Mouse (Mus musculus): ENCODE data around the gene Mpzl3. TPM values are rescaled to one million over a fixed set of nuclear protein-coding genes. Genes with fewer than 3 reads are reported as not detected.
"Not testable (repeated sequence)": the region's sequence is repeated elsewhere in the genome, so short reads cannot be mapped to it uniquely, and the experiment has no call there.

Mpzl3 gene
- polyA plus RNA-seq, 1 experiment from 2014 or later: 2.2 TPM

GRCm38 (mm10) chr9:45022800-45023199 lies 32.2 kb upstream of the Mpzl3 start:
- Histone ChIP-seq H3K4me1 (replicated peaks; ENCODE audit: control insufficient read depth, insufficient read depth, low read length) (no peaks in the 10 kb centered on the region), H3K9ac (ENCODE audit: low read length) (no peak overlapping the region), H3K27me3 (ENCODE audit: control insufficient read depth, insufficient read depth, low read depth, low read length) (no peaks in the 10 kb centered on the region; the same call in 1 of the 2 replicates), H3K4me3 (ENCODE audit: low read length) (no peak overlapping the region), H3K27ac (ENCODE audit: low read length) (no peak overlapping the region), H3K4me2 (ENCODE audit: low read depth, low read length) (no peak overlapping the region), H3K36me3 (ENCODE audit: control insufficient read depth, insufficient read depth, low read length) (no peaks in the 10 kb centered on the region), H3K9me3 (ENCODE audit: control insufficient read depth, low read length) (no peaks in the 10 kb centered on the region)
- ATAC-seq (ENCODE audit: low read depth): no peak
- 8% methylated on average over 3 of the region's 3 CpGs for WGBS

GRCm38 (mm10) chr9:45023638-45024037 lies 31.3 kb upstream of the Mpzl3 start:
- Histone ChIP-seq H3K27me3 (ENCODE audit: control insufficient read depth, insufficient read depth, low read depth, low read length) (no peaks in the 10 kb centered on the region; the same call in 1 of the 2 replicates), H3K9me3 (ENCODE audit: control insufficient read depth, low read length) (no peaks in the 10 kb centered on the region), H3K36me3 (ENCODE audit: control insufficient read depth, insufficient read depth, low read length) (no peaks in the 10 kb centered on the region), H3K4me2 (ENCODE audit: low read depth, low read length) (no peak overlapping the region), H3K4me3 (ENCODE audit: low read length) (no peak overlapping the region), H3K9ac (ENCODE audit: low read length) (no peak overlapping the region), H3K4me1 (replicated peaks; ENCODE audit: control insufficient read depth, insufficient read depth, low read length) (no peaks in the 10 kb centered on the region), H3K27ac (ENCODE audit: low read length) (no peak overlapping the region)
- ATAC-seq (ENCODE audit: low read depth): no peak
- WGBS: 54% methylated on average over 3 of the region's 3 CpGs

- Histone ChIP-seq H3K4me1 (replicated peaks; ENCODE audit: control insufficient read depth, insufficient read depth, low read length) (no peaks in the 10 kb centered on the region), H3K9ac (ENCODE audit: low read length) (no peak overlapping the region), H3K4me2 (ENCODE audit: low read depth, low read length) (no peak overlapping the region), H3K4me3 (ENCODE audit: low read length) (no peak overlapping the region), H3K27me3 (ENCODE audit: control insufficient read depth, insufficient read depth, low read depth, low read length) (no peaks in the 10 kb centered on the region; the same call in 1 of the 2 replicates), H3K36me3 (ENCODE audit: control insufficient read depth, insufficient read depth, low read length) (no peaks in the 10 kb centered on the region), H3K9me3 (ENCODE audit: control insufficient read depth, low read length) (no peaks in the 10 kb centered on the region), H3K27ac (ENCODE audit: low read length) (no peak overlapping the region)
- ATAC-seq (ENCODE audit: low read depth): no peak
- WGBS: 56% methylated on average over 2 of the region's 2 CpGs
Observed at GRCm38 (mm10) chr9:45024187-45024586, 30.8 kb upstream of the Mpzl3 start.

- no peaks in the 10 kb centered on the region; the same call in 1 of the 2 replicates for H3K27me3 ChIP-seq (ENCODE audit: control insufficient read depth, insufficient read depth, low read depth, low read length)
- 52% methylated on average over 8 of the region's 8 CpGs for WGBS
Observed at GRCm38 (mm10) chr9:45027376-45027775, 27.6 kb upstream of the Mpzl3 start.

GRCm38 (mm10) chr9:45030341-45030740 lies 24.6 kb upstream of the Mpzl3 start:
- H3K9ac ChIP-seq (ENCODE audit: low read length): no peak overlapping the region
- H3K36me3 ChIP-seq (ENCODE audit: control insufficient read depth, insufficient read depth, low read length): no peaks in the 10 kb centered on the region
- H3K4me2 ChIP-seq (ENCODE audit: low read depth, low read length): no peak overlapping the region
- H3K27ac ChIP-seq (ENCODE audit: low read length): no peak overlapping the region
- H3K4me1 ChIP-seq (replicated peaks; ENCODE audit: control insufficient read depth, insufficient read depth, low read length): no peaks in the 10 kb centered on the region
- no peak overlapping the region for H3K4me3 ChIP-seq (ENCODE audit: low read length)
- no peak for ATAC-seq (ENCODE audit: low read depth)
- H3K9me3 ChIP-seq (ENCODE audit: control insufficient read depth, low read length): no peaks in the 10 kb centered on the region
- 54% methylated on average over 6 of the region's 6 CpGs for WGBS
- no peaks in the 10 kb centered on the region; the same call in 1 of the 2 replicates for H3K27me3 ChIP-seq (ENCODE audit: control insufficient read depth, insufficient read depth, low read depth, low read length)

More at GRCm38 (mm10) chr9:45027376-45027775, 27.6 kb upstream of the Mpzl3 start:
- Histone ChIP-seq H3K36me3 (ENCODE audit: control insufficient read depth, insufficient read depth, low read length) (no peaks in the 10 kb centered on the region), H3K4me2 (ENCODE audit: low read depth, low read length) (no peak overlapping the region), H3K9me3 (ENCODE audit: control insufficient read depth, low read length) (no peaks in the 10 kb centered on the region), H3K9ac (ENCODE audit: low read length) (no peak overlapping the region), H3K4me1 (replicated peaks; ENCODE audit: control insufficient read depth, insufficient read depth, low read length) (no peaks in the 10 kb centered on the region), H3K4me3 (ENCODE audit: low read length) (no peak overlapping the region), H3K27ac (ENCODE audit: low read length) (no peak overlapping the region)
- no peak for ATAC-seq (ENCODE audit: low read depth)

- 45% methylated on average over 2 of the region's 2 CpGs for WGBS
- no peak for ATAC-seq (ENCODE audit: low read depth)
- H3K36me3 ChIP-seq (ENCODE audit: control insufficient read depth, insufficient read depth, low read length): no peaks in the 10 kb centered on the region
- H3K27me3 ChIP-seq (ENCODE audit: control insufficient read depth, insufficient read depth, low read depth, low read length): no peaks in the 10 kb centered on the region
- no peak overlapping the region for H3K4me2 ChIP-seq (ENCODE audit: low read depth, low read length)
- H3K9me3 ChIP-seq (ENCODE audit: control insufficient read depth, low read length): no peaks in the 10 kb centered on the region
- no peak overlapping the region for H3K4me3 ChIP-seq (ENCODE audit: low read length)
- H3K9ac ChIP-seq (ENCODE audit: low read length): no peak overlapping the region
- H3K27ac ChIP-seq (ENCODE audit: low read length): no peak overlapping the region
- H3K4me1 ChIP-seq (replicated peaks; ENCODE audit: control insufficient read depth, insufficient read depth, low read length): no peaks in the 10 kb centered on the region
Observed at GRCm38 (mm10) chr9:45032261-45032660, 22.7 kb upstream of the Mpzl3 start.

- H3K27ac ChIP-seq (ENCODE audit: low read length): no peak overlapping the region
- no peak overlapping the region for H3K4me3 ChIP-seq (ENCODE audit: low read length)
- no peak overlapping the region for H3K4me2 ChIP-seq (ENCODE audit: low read depth, low read length)
- H3K4me1 ChIP-seq (replicated peaks; ENCODE audit: control insufficient read depth, insufficient read depth, low read length): no peaks in the 10 kb centered on the region
- no peaks in the 10 kb centered on the region for H3K27me3 ChIP-seq (ENCODE audit: control insufficient read depth, insufficient read depth, low read depth, low read length)
- WGBS: 74% methylated on average over 3 of the region's 3 CpGs
- no peak overlapping the region for H3K9ac ChIP-seq (ENCODE audit: low read length)
- no peaks in the 10 kb centered on the region for H3K36me3 ChIP-seq (ENCODE audit: control insufficient read depth, insufficient read depth, low read length)
- no peaks in the 10 kb centered on the region for H3K9me3 ChIP-seq (ENCODE audit: control insufficient read depth, low read length)
- no peak for ATAC-seq (ENCODE audit: low read depth)
Observed at GRCm38 (mm10) chr9:45034526-45034925, 20.5 kb upstream of the Mpzl3 start.

- not testable (repeated sequence) for H3K4me1 ChIP-seq (replicated peaks; ENCODE audit: control insufficient read depth, insufficient read depth, low read length); H3K27ac ChIP-seq (ENCODE audit: low read length); H3K4me2 ChIP-seq (ENCODE audit: low read depth, low read length); H3K9ac ChIP-seq (ENCODE audit: low read length); H3K4me3 ChIP-seq (ENCODE audit: low read length); H3K9me3 ChIP-seq (ENCODE audit: control insufficient read depth, low read length); H3K36me3 ChIP-seq (ENCODE audit: control insufficient read depth, insufficient read depth, low read length); ATAC-seq (ENCODE audit: low read depth)
- H3K27me3 ChIP-seq (ENCODE audit: control insufficient read depth, insufficient read depth, low read depth, low read length): peaks cover 16% of the 10 kb centered on the region
- WGBS: 78% methylated on average over 1 of the region's 1 CpGs
Observed at GRCm38 (mm10) chr9:45037803-45038202, 17.2 kb upstream of the Mpzl3 start.

- 0 out of 2 replicates have a peak within 1 kb of the TSS, but pooled peaks have one; percentile 9 for H3K4me3 ChIP-seq (ENCODE audit: low read length)
- H3K4me1 ChIP-seq (replicated peaks; ENCODE audit: control insufficient read depth, insufficient read depth, low read length): peaks cover 8% of the 10 kb centered on the region; the same call in 1 of the 2 replicates
- peak within 1 kb of the TSS; percentile 36 for H3K4me2 ChIP-seq (ENCODE audit: low read depth, low read length)
- no peak for ATAC-seq (ENCODE audit: low read depth)
- no peaks in the 10 kb centered on the region for H3K9me3 ChIP-seq (ENCODE audit: control insufficient read depth, low read length)
- peaks cover 18% of the 10 kb centered on the region for H3K27me3 ChIP-seq (ENCODE audit: control insufficient read depth, insufficient read depth, low read depth, low read length)
- H3K36me3 ChIP-seq (ENCODE audit: control insufficient read depth, insufficient read depth, low read length): no peaks in the 10 kb centered on the region
- H3K9ac ChIP-seq (ENCODE audit: low read length): peak within 1 kb of the TSS; percentile 28; the same call in 1 of the 2 replicates
- peak within 1 kb of the TSS; percentile 41 for H3K27ac ChIP-seq (ENCODE audit: low read length)
- WGBS: 47% methylated on average over 5 of the region's 5 CpGs
Observed at GRCm38 (mm10) chr9:45039499-45039898, 15.5 kb upstream of the Mpzl3 start, which contains the start of gene Mpzl2. Gene Mpzl2, plus strand, starts transcription at chr9:45039799.
